Mouse (Mus musculus) cerebral cortex, adult 2 months (tissue): ENCODE measurements around the gene Inhbb.

Experiments
- WGBS: fragments of 180-500 bp; shearing (Covaris S2); methylation state at CpG from one replicate; pipeline ENCODE4 v1.1.7; 2018; 5-methylcytosine and 5-hydroxymethylcytosine counted together

The Inhbb gene

DNA sequence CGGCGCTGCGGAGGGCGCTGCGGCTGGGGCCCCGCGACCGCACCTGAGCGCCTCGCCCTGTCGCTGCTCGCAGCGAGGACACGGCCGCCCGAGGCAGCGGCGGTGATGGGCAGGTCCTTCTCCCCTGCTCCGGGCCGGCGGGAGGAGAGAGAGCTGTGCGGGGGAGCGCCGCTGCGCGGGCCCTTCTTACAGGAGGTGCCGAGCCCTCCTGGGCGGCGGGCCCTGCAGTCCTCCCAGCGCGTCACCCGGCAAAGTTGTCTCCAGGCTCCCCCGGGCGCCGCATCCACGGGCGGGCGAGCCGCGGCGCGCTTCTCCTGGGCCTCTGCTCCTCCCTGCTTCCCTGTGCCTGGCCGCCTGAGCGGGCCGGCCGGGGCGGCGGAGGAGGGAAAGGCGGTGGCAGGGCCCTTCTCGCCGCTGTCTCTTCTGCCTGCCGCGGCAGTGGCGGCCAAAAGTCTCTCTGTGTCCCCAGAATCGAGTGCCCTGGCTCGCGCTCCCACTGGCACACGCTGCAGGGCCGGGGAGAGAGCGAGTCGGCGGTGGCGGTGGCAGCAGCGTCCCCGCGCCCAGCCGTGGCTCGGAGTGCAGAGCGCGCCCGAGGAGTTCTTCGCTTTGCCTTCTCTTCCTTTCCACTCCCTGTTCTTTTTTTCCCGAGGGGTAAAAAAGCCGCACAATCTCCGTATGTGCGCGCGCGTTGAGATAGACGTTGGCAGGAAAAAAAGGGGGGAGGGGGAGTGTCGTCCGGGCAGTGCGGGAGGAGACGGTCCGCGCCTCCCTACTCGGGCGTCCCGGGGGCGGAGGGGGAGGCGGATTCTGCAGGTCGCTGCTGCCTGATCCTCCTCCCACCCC lies at the start of gene Inhbb:
Gene Inhbb (minus strand): TSS at position 673 of the 846 bp plus-strand sequence.
- under 1% methylated on average over 82 of the region's 92 CpGs for WGBS

DNA sequence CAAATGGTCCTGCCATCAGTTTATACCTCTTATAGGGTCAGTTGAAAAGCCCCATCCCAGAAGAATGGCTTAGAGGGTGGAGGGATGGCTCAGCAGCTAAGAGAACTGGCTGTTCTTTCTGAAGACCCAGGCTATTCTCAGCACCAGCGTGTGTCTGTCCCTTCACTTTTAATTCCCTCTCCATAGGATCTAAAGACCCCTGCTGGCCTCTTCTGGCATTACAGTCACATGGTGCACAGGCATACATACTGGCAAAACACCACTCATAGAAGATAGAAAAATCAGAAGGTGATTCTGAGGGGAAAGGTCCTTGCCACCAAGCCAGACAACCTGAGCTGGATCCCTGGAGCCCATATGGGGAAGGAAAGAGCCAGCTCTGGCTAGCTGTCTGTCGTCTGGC lies 41.3 kb upstream of the Inhbb start:
- WGBS = 60% methylated on average over 2 of the region's 2 CpGs

DNA sequence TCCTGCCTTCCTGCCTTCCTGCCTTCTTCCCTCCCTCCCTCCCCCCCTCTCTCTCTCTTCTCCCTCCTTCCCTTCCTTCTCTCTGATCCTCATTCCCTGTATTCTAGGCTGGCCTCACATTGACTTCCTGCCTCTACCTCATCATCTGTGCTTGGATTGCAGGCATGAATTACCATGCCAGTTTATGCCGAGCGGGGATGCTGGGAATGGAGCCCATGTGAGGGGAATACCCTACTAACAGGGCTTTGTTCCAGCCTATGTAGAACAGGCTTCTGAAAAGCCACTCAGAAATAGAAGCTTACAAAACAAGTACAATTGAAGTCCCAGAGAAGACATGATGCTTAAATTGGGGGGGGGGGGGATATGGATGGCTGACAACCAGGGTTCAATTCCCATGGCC lies 38.0 kb upstream of the Inhbb start:
- 58% methylated on average over 2 of the region's 2 CpGs for WGBS

DNA sequence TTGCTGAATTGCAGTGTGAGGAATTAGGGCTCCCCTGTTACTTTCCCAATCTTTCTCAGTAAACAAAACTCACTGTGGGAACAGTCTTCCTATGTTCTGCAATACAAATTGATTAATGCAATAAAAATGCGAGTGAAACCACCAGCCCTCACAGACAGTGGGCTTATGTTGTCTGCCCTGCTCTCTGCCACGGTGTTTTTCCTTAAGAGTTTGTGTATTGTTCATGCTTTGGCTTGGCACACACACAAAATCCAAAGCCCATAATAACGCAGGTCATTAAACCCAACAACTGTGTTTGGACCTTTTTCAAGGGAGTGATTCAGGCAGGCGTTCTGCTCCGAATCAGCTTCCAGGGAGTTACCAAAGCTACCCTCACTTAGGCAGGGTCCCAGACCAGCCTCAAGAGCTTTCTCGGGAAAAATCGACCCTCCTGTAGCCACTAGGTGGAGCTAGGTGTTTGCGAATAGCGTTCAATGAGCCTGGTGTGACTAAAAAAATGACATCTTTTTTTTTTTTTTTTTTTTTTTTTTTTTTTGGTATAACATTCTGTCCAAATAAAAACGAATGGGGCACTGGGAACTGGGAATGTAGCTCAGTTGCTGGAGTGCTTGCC lies 36.1 kb upstream of the Inhbb start:
- 3% methylated on average over 10 of the region's 10 CpGs for WGBS

DNA sequence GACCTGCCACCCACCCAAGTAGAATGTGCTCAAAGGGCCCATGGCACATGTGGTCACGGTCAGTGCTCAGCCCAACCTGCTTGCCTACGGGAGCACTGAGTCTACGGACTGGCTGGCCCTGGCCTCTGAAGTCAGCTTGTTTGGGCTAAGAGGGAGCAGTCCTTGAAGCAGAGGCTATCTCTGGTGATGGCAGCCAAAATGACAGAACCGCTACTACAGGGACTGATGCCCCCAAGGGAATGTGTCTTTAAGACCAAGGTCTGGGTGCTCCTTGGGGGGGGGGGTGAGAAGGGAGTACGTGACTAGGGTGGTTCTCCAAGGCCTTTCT lies 35.4 kb upstream of the Inhbb start:
- WGBS = 51% methylated on average over 5 of the region's 5 CpGs

DNA sequence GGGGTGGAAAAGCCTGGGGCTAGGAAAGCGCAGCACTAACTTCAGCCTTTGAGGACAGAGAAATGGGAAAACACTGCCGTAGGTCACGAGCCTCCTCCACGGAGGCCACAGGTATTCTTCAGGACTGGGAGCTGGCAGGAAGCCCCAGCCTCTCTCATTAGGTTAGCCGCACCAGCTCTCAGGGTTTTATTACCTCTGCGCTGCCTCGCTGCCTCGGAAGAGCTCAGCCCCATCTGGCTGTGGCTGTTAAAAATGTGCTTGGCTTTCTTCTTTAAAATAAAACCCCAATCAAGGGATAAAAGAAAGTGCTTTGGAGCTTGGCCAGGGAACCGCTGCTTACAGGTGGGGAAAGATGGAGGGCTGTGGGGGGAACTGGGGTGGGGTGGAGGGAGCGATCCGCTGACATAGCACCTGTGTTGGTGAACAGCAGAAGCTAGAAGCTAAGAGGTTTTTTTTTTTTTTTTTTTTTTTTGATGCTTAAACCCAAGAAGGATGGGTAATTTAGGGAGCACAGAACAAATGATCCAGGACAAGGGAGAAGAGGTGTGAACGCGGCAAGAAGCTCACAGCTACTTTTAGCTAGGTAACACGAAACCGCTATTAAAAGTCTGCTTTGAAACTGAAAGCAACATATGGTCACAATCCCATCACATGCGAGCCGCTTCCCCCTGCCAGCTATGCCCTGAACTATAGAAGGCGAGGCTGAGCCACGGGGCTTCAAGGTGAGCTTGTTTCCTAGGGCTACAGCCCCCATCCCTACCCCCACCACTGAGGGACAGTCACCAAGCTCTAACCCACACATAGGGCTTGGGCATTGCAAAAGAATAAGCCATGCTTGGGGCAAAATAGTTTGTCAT lies 34.9 kb upstream of the Inhbb start:
- 37% methylated on average over 19 of the region's 19 CpGs for WGBS

DNA sequence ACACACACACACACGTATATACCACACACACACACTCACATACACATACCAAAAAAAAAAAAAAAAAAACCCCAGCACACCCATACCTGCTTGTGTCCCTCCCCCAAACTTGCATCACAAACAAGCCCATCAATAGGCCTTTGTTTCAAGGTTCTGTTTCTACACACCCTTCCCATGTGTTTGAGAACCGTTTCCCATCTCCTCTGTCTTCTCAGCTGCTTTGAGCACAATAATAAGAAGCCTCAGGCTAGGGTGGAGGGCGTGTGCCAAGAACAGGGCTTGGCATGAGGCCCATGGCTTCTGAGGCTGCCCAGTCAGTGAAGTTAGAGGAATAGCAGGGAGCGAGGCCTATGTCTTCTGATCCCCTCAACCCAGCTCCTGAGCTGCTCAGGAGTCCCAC lies 31.7 kb upstream of the Inhbb start:
- 43% methylated on average over 4 of the region's 4 CpGs for WGBS

DNA sequence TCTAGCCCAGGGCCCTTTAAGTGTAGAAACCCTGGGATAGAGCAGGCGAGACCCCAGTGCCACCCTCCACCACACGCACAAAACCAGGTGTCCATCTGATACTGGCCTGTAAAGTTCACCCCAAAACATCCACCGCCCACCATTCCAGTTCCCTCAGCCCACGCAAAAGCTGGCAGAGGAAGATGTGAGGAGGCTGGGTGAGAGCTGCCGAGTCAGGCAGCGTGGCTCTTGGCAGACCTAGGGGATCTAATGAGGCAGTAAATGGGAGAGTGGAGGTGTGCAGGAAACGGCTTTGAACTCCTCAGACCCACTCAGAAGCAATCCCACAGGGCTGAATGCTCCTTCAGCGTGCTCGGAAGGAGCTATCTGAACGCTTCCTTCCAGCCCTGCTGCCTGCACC lies 29.4 kb upstream of the Inhbb start:
- 33% methylated on average over 10 of the region's 10 CpGs for WGBS

DNA sequence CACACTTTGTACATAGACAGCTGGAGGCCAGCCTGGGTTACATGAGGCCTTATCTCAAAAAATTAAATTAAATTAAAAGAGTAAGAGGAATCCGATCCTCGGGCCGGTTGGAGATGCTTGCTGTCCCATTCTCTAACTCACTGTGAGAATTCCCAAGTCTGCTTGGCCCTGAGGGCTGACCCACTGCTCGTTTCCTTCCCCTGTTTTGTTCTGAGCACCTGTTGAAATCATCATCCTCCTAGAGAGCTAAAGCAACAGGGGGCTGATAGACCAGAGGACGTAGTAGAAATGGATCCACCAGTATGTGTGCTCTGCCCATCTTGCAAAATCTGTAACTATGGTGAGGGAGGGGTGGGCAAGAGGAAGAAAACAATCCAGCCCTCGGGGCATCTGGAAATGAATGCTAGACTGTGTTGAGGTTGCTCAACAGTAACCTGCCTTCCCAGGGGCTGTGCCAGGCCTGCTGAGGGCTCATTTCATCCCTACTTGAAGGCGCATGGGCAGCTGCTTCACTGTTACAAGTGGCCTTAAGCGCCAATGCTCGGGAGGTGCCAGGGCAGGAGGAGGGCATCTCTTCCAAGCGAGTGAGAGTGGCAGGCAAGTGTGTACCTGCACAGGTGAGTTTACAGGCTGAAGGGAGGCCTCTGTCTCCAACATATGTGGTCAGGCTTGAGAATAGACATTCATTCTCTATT lies 28.8 kb upstream of the Inhbb start:
- WGBS = 85% methylated on average over 10 of the region's 10 CpGs

DNA sequence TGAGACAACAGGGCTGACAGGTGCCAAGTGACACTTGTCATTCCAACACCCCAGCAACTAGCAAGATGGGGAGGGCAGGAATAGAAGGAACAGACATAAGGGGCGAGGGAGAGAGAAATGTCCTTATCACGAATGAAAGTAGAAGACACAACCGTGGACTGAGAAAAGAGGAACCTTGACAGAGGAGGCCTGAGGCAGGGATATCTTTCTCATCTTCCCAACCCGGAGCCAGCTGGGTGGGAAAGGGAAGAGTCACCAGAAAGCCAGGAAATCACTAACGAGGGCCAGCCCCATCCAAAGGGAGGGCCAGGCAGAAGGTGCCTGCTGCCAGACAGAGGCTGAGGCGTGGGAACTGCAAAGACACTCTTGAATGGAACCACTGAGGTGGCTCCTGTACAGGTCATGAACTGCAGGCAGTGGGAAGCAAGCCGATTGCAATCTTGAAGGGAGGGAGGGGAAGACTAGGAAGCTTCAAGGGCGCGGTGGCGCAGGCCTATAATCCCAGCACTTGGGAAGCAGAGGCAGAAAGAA lies 24.8 kb upstream of the Inhbb start:
- 68% methylated on average over 10 of the region's 10 CpGs for WGBS

DNA sequence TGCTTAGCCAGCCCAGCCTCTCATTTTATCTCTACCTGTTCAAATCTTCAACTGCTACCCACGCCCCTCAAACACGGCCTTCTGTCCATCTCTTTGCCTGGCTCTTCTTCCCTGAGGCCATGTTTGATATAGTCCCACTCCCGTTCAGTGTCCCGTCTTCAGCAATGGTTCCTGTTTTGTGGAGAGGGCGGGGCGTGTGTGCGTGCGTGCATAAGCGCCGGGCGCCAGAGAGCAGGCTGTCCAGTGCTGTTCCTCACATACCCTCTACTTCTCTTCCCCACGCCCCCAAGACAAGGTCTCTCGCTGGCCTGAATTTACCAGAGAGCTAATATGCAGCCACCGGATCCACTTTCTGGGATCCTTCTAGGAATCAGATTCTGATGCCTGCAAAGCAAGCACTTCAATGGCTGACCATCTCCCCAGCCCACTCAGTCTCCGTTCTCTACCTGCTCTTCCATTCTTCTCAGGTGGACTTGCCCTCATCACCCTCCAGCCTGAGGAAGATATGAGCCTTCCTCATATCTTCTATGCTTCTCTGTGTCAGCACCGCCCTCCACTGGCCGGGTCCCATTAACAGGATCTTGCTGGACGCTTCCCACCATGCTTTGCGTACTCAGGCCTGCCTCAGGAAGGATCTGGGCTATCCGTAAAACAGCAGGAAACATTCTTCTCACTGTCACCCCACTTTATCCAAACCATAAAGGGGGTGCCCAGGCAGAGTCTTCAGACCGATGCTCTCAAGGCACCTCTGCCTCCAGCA lies 21.7 kb upstream of the Inhbb start:
- WGBS = 86% methylated on average over 21 of the region's 21 CpGs

DNA sequence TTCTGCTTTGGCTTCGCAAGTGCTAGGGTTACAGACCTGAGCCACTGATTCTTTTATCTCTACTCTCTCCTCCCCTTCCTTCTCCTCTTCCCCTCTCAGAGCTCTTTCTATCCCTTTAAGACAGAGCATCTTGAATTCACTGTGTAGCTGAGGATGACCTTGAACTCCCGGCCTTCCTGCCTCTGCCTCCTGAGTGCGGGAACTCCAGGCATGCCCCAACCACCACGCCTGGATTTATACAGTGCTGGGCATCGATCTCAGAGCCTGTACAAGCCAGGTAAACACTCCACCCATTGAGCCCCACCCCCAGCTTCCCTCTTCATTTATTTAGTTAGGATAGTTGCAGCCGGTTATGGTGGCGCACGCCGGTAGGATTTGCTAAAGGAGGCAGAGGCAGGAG lies 20.9 kb upstream of the Inhbb start:
- WGBS = 95% methylated on average over 9 of the region's 9 CpGs

DNA sequence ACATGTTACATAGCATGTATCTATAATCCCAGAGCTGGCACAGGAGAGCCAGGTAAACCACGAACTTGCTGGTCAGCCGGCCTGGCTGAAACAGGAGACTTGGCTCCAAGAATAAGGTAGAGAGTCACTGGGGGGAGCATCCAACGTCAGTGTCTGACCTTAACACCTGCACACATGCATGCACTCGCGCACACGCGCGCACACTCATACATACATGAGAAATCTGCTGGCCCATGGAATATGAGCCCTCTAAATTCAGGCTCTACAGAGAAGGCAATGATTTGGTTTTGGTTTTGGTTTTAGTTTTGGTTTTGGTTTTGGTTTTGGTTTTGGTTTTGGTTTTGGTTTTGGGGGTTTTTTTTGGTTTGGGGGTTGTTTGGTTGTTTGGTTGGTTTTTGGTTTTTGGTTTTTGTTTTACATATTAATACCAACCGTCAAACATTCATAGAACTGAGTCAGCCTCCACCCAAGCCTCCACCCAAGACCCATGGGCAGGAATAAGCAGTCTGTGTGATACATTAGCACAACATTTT lies 16.1 kb upstream of the Inhbb start:
- 94% methylated on average over 9 of the region's 9 CpGs for WGBS

DNA sequence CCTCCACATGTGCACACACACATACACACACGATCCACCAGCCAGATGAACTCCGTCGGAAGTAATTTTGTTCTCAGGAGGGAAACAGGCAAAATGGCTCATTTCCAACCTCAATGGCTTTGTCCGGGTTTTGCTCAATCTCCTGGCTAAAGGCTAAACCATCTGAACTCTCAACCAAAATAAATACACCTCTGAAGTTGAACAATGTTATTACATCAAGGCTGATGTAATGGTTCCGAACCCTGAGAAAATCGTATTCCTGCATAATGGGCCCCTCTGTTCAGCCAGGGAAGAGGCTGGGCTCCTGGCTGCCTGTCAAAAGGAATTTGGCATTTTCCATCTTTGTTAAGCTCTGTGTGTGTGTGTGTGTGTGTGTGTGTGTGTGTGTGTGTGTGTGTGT lies 15.4 kb upstream of the Inhbb start:
- 57% methylated on average over 6 of the region's 6 CpGs for WGBS

DNA sequence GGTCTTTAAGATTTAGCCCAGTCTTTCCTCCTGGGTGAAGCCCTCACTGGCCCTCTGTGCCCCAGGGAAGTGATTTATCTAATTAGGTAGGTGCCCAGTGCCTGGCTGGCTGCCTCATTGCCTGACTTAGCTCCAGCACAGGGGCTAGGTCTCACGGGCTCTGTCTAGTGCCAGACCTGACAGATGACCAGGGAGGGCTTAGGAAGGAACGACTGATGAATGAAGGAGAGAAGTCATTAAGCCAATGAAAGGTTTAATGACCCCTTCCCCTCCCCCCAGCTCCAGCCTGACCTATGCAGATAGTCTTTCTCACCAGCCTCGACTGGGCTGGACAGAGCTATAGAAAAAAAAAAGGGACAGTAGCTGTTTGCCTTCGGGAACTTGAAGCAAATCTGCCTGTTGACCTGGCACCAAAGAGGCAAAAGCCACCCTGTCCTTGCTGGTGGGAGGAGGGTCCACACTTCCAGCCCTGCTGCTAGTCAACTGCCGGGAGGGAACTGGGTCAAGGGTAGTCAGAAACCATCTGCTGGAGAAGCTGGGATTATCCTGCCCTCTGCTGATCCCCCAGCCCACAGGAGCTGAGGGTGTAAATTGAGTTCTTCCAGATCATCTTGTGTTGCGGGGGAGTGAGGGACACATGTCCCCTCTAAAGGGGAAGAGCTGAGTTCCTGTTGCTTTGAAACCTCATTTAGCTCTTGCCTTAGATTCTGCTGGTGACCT lies 2.3 kb upstream of the Inhbb start:
- 52% methylated on average over 6 of the region's 6 CpGs for WGBS

DNA sequence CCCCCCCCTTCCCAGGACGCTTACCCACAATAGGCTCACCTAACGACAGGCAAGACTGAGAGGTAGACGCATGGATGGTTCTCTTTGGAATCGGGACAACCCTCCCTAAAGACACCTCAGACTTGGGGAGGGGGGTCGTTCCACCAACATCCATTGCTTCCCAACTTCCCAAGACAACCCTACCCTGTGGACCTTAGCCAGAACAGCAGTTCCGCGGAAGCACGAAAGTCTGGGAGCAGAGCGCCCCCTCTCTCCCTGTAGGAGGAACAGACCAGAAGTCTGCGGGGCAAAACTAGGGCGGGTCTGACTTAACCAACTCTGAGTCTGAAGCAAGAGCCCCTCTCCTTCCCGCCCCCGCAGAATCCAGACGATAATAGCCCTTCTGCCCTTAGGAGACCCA lies 1.5 kb upstream of the Inhbb start:
- 8% methylated on average over 14 of the region's 14 CpGs for WGBS

DNA sequence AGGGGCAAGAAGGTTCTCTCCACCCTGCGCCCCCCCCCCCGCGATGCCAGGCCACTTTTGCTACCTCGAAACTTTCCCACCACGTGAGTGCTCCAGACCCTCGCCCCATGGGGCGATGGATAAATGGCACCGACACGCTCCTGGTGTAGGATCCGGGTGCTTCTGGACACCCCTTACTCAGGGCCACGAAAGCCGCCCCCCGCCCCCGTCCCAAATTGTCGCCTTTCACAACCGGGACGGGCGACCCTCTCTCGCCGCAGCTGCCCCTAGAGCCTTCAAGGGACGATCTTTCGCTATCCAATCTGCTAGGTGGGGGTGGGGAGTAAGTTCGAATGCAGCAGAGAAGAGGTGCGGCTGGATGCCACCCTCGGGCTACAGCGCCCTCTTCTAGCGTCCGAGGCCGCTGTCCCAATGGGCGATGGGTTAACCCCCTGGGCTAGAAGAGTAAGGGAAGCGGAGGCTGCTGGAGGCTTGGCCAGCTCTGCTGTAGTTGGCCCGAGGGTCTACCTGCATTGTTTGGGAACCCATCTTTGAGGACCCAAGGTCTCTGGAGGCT lies 490 bp upstream of the Inhbb start:
- WGBS = 1% methylated on average over 31 of the region's 32 CpGs

DNA sequence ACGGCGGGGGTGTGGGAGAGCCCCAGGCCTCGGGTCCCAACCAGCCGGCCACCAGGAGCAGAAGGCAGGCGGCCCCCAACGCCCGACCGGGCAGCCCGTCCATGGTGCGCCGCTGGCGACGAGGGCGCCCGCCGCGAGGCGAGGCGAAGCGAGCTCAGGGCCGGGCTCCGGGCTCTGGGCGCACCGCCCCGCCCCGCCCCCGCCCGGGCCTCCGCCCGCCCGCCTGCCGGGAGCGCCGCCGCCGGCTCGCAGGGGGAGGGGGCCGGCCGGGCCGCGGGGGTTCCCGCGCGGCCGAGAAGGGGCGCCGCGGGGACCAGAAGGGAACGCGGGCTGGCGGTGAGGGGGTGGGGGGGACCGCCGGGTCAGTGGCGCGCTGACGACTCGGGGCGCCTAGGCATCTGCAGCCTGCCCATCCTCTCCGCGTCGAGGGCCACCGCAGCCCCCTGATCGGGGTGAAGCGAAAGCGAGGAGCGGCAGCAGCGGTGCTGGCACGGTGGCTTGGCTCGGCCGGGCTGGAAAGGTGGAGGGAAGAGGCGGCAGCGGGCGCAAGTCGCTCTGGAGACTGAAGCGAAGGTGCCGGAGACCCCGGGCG lies 968 bp downstream of the Inhbb start:
- WGBS = 2% methylated on average over 60 of the region's 78 CpGs

DNA sequence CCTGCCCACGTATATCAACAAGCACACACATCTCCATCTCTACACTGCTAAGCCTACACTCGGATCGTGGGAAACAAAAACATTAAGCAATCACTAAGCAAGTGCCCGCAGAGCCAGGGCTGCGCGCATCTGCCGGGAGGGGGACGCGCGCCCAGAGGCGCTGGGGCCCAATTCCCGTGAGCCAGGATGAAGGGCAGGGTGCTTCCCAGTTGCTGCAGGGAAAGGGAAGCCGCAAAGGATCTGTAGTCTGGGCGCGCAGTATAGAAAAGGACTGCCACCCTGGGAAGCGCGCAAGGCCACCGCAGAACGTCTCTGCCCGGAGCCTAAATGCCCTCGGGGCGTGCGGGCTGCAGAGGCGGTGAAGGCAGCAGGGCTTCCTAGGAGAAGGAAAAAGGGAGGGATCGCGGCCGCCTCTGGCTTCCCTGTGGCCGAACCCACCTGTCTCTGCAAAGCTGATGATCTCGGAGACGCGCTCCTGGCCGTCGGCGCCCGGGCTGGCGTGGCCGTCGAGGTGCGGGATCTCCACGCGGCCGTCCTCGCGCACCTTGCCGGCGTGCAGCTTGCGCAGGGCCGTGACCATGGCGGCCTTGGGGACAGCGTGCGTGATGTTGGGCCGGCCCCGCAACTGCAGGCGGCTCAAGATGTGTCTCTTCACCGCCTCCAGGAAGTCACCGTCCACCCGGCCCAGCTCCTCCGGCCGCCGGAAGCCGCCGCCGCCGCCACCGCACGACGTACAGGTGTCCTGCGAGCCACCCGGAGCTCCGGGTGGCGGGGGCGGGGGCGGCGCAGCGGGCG lies 1.7 kb downstream of the Inhbb start:
- WGBS = 1% methylated on average over 76 of the region's 76 CpGs
